Mouse (Mus musculus): Measurements from ENCODE around the gene Rnls. TPM values are rescaled to one million over a fixed set of nuclear protein-coding genes. Genes with fewer than 3 reads are reported as not detected.

Rnls gene
- total and polyA plus RNA-seq, 3 experiments: 1.7 to 3.7 (median 2.8) TPM

- in situ Hi-C loops (cut with MboI; ENCODE audit: low pct_ligation_motif_present, low pct_unique_long_range_greater_than_20kb, low sequenced_read_pairs): loop anchor here (25.0 kb wide), 1 partner anchor 340 kb away; the partner anchor contains the start of gene Pten
- Histone ChIP-seq H3K4me1 (ENCODE audit: control insufficient read depth in 1 of 2, insufficient read depth in 2 of 2) (peaks cover 10 to 18% of the 10 kb centered on the region in 2 experiments), H3K4me2 (ENCODE audit: insufficient read depth, low read depth, poor library complexity, severe bottlenecking) (no peak overlapping the region), H3K9me3 (replicated peaks; ENCODE audit: low read length) (no peaks in the 10 kb centered on the region), H3K4me3 (replicated peaks in 1 of 3; ENCODE audit: low read depth in 2 of 3, low read length in 2 of 3, poor library complexity in 1 of 3) (no peak overlapping the region), H3K36me3 (replicated peaks in 1 of 2; ENCODE audit: control insufficient read depth in 1 of 2, insufficient read depth in 1 of 2, low read length in 1 of 2) (no peaks in the 10 kb centered on the region), H3K27ac (ENCODE audit: insufficient read depth, low read depth) (no peak overlapping the region), H3K27me3 (replicated peaks) (peaks cover 4% of the 10 kb centered on the region), H3K79me2 (replicated peaks; ENCODE audit: control insufficient read depth, extremely low read depth, insufficient read depth, poor library complexity, severe bottlenecking) (no peaks in the 10 kb centered on the region), H3K9ac (ENCODE audit: insufficient read depth, low read depth) (no peak overlapping the region)
- DNase-seq (ENCODE audit: extremely low read depth): no peak
- TF ChIP-seq JUND (conservative IDR thresholded peaks at IDR 0.05; ENCODE audit: low read depth, low read length): no peak
- TF ChIP-seq CTCF (conservative IDR thresholded peaks at IDR 0.05 in 1 of 2, IDR thresholded peaks at IDR 0.05 in 1 of 2; ENCODE audit: low read depth in 2 of 2, low read length in 2 of 2): no peak
- TF ChIP-seq NRF1 (IDR thresholded peaks at IDR 0.05; ENCODE audit: low read depth, low read length): no peak
- no peak for TF ChIP-seq E2F4 (IDR thresholded peaks at IDR 0.05; ENCODE audit: insufficient replicate concordance, low read depth, low read length)
- TF ChIP-seq ZMIZ1 (IDR thresholded peaks at IDR 0.05; ENCODE audit: low read depth, low read length): no peak
- no peak for TF ChIP-seq MAZ (IDR thresholded peaks at IDR 0.05; ENCODE audit: low read depth, low read length)
- no peak for TF ChIP-seq PAX5 (IDR thresholded peaks at IDR 0.05; ENCODE audit: low read length)
- TF ChIP-seq MEF2A (IDR thresholded peaks at IDR 0.05; ENCODE audit: borderline replicate concordance, low read depth, low read length): no peak
- TF ChIP-seq POLR2AphosphoS2 (IDR thresholded peaks at IDR 0.05; ENCODE audit: low read depth, low read length): no peak
- TF ChIP-seq MAX (IDR thresholded peaks at IDR 0.05; ENCODE audit: low read length): no peak
- TF ChIP-seq ZKSCAN1 (IDR thresholded peaks at IDR 0.05; ENCODE audit: borderline replicate concordance, low read depth, low read length): no peak
- no peak for TF ChIP-seq ZNF384 (IDR thresholded peaks at IDR 0.05; ENCODE audit: low read depth, low read length)
- TF ChIP-seq MYC (IDR thresholded peaks at IDR 0.05; ENCODE audit: low read depth, low read length): no peak
- TF ChIP-seq CHD1 (IDR thresholded peaks at IDR 0.05; ENCODE audit: low read depth, low read length): no peak
- no peak for TF ChIP-seq TBP (conservative IDR thresholded peaks at IDR 0.05; ENCODE audit: low read depth, low read length)
- no peak for TF ChIP-seq SMC3 (IDR thresholded peaks at IDR 0.05; ENCODE audit: low read depth, low read length)
- TF ChIP-seq ETS1 (conservative IDR thresholded peaks at IDR 0.05; ENCODE audit: low read depth, low read length): no peak
- no peak for TF ChIP-seq CHD2 (IDR thresholded peaks at IDR 0.05; ENCODE audit: low read length)
- dilution Hi-C loops (cut with MboI; ENCODE audit: extremely low pct_ligation_motif_present, extremely low pct_unique_long_range_greater_than_20kb, low sequenced_read_pairs): no loop called here
Observed at GRCm38 (mm10) chr19:33102783-33103139, 289.3 kb downstream of the Rnls start.

- peaks cover 10 to 18% of the 10 kb centered on the region in 2 experiments for H3K4me1 ChIP-seq (ENCODE audit: control insufficient read depth in 1 of 2, insufficient read depth in 2 of 2)
- in situ Hi-C loops (cut with MboI; ENCODE audit: low pct_ligation_motif_present, low pct_unique_long_range_greater_than_20kb, low sequenced_read_pairs): loop anchor here (25.0 kb wide), 1 partner anchor 340 kb away; the partner anchor contains the start of gene Pten
Observed at GRCm38 (mm10) chr19:33102008-33102782, 289.9 kb downstream of the Rnls start.

More at GRCm38 (mm10) chr19:33102008-33102782, 289.9 kb downstream of the Rnls start:
- Histone ChIP-seq H3K4me2 (ENCODE audit: insufficient read depth, low read depth, poor library complexity, severe bottlenecking) (peak overlapping the region; percentile 84; the same call in 1 of the 2 replicates), H3K27me3 (replicated peaks) (peaks cover 4% of the 10 kb centered on the region), H3K36me3 (replicated peaks in 1 of 2; ENCODE audit: control insufficient read depth in 1 of 2, insufficient read depth in 1 of 2, low read length in 1 of 2) (no peaks in the 10 kb centered on the region), H3K9me3 (replicated peaks; ENCODE audit: low read length) (no peaks in the 10 kb centered on the region), H3K27ac (ENCODE audit: insufficient read depth, low read depth) (no peak overlapping the region), H3K9ac (ENCODE audit: insufficient read depth, low read depth) (no peak overlapping the region), H3K4me3 (replicated peaks in 1 of 3; ENCODE audit: low read depth in 2 of 3, low read length in 2 of 3, poor library complexity in 1 of 3) (no peak overlapping the region), H3K79me2 (replicated peaks; ENCODE audit: control insufficient read depth, extremely low read depth, insufficient read depth, poor library complexity, severe bottlenecking) (no peaks in the 10 kb centered on the region)
- dilution Hi-C loops (cut with MboI; ENCODE audit: extremely low pct_ligation_motif_present, extremely low pct_unique_long_range_greater_than_20kb, low sequenced_read_pairs): no loop called here
- TF ChIP-seq JUND (conservative IDR thresholded peaks at IDR 0.05; ENCODE audit: low read depth, low read length): peak; percentile 74
- TF ChIP-seq POLR2AphosphoS2 (IDR thresholded peaks at IDR 0.05; ENCODE audit: low read depth, low read length): no peak
- TF ChIP-seq NRF1 (IDR thresholded peaks at IDR 0.05; ENCODE audit: low read depth, low read length): no peak
- TF ChIP-seq CHD1 (IDR thresholded peaks at IDR 0.05; ENCODE audit: low read depth, low read length): no peak
- TF ChIP-seq MYC (IDR thresholded peaks at IDR 0.05; ENCODE audit: low read depth, low read length): no peak
- TF ChIP-seq GABPA (IDR thresholded peaks at IDR 0.05; ENCODE audit: insufficient replicate concordance, low read depth, low read length): no peak
- no peak for TF ChIP-seq USF2 (conservative IDR thresholded peaks at IDR 0.05; ENCODE audit: low read depth, low read length)
- no peak for TF ChIP-seq MAFK (IDR thresholded peaks at IDR 0.05; ENCODE audit: insufficient replicate concordance, low read length)
- no peak for TF ChIP-seq MAZ (IDR thresholded peaks at IDR 0.05; ENCODE audit: low read depth, low read length)
- peak; percentile 85; the same call in 1 of the 2 replicates for TF ChIP-seq MEF2A (IDR thresholded peaks at IDR 0.05; ENCODE audit: borderline replicate concordance, low read depth, low read length)
- no peak for TF ChIP-seq MXI1 (IDR thresholded peaks at IDR 0.05; ENCODE audit: low read depth, low read length)
- TF ChIP-seq ETS1 (conservative IDR thresholded peaks at IDR 0.05; ENCODE audit: low read depth, low read length): no peak
- TF ChIP-seq RAD21 (IDR thresholded peaks at IDR 0.05; ENCODE audit: low read depth, low read length): no peak
- no peak; the same call in 1 of the 2 replicates for TF ChIP-seq EP300 (IDR thresholded peaks at IDR 0.05; ENCODE audit: low read length)
- no peak for TF ChIP-seq CHD2 (IDR thresholded peaks at IDR 0.05; ENCODE audit: low read length)
- no peak for TF ChIP-seq E2F4 (IDR thresholded peaks at IDR 0.05; ENCODE audit: insufficient replicate concordance, low read depth, low read length)
- TF ChIP-seq JUN (IDR thresholded peaks at IDR 0.05; ENCODE audit: insufficient read depth, low read depth, low read length): peak; percentile 94
- TF ChIP-seq TCF12 (IDR thresholded peaks at IDR 0.05; ENCODE audit: low read depth, low read length): no peak
- no peak for TF ChIP-seq CTCF (conservative IDR thresholded peaks at IDR 0.05 in 1 of 2, IDR thresholded peaks at IDR 0.05 in 1 of 2; ENCODE audit: low read depth in 2 of 2, low read length in 2 of 2)
- TF ChIP-seq NELFE (IDR thresholded peaks at IDR 0.05; ENCODE audit: low read depth, low read length): 0 out of 2 replicates have a peak, but pooled peaks have one; percentile 14
- no peak for TF ChIP-seq TBP (conservative IDR thresholded peaks at IDR 0.05; ENCODE audit: low read depth, low read length)
- no peak for TF ChIP-seq ZMIZ1 (IDR thresholded peaks at IDR 0.05; ENCODE audit: low read depth, low read length)
- no peak for TF ChIP-seq IRF4 (IDR thresholded peaks at IDR 0.05; ENCODE audit: low read depth, low read length)
- TF ChIP-seq PAX5 (IDR thresholded peaks at IDR 0.05; ENCODE audit: low read length): no peak
- no peak for DNase-seq (ENCODE audit: extremely low read depth)

Data from CH12.LX (cell line).